Mouse (Mus musculus) thymus, adult 2 months (tissue): ENCODE results near the gene Pafah1b2.

Experiments
- CTCF ChIP-seq: fragments of 200-500 bp; IDR thresholded peaks from 2 replicates; pipeline ENCODE4 v1.5.1; 2012; ENCODE audit warnings: mild to moderate bottlenecking, control low read depth, low read length, moderate library complexity, borderline replicate concordance; ENCODE audit not compliant: control insufficient read depth, poor library complexity, insufficient read depth; ENCODE audit errors: extremely low read depth
- POLR2A ChIP-seq: fragments of 200-500 bp; IDR thresholded peaks from 2 replicates; pipeline ENCODE4 v1.6.1; 2012; ENCODE audit warnings: mild to moderate bottlenecking, low read length, control low read depth, moderate library complexity; ENCODE audit not compliant: control insufficient read depth, poor library complexity, insufficient read depth; ENCODE audit errors: extremely low read depth

DNA sequence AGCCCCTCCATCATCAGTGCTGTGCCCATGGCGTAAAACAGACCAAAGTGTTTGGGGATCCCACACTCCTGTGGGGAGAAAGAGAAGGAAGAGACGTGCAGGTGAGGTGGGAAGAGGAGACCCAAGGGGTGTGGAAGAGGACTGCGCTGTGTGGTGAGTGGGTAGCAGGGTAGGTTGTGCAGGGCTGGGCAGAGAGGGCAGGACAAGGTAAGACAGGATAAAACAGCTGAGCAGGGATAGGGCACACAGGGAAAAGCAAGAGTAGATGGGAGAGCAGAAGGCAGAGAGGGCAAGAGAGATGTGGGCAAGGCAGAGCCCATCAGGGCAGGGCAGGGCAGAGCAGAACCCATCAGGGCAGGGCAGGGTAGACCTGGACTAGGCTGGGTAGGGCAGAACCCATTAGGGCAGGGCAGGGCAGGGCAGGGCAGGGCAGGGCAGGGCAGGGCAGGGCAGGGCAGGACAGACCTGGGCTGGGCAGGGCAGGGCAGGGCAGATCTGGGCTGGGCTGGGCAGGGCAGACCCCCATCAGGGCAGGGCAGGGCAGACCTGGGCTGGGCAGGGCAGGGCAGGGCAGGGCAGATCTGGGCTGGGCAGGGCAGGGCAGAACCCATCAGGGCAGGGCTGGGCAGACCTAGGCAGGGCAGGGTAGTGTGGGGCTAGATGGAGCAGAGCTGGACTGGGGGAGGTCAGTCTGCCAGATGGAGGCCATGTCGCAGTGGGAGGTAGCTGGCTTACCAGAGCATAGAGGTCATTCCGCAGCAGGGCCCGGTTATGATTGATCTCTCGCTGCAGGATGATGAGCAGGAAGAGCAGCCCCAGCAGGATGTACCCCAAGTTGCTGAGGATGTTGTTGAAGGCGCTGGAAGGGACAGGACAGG, 68.6 kb downstream of the Pafah1b2 start:
- no peak for TF ChIP-seq CTCF
- no peak for TF ChIP-seq POLR2A
